Comparison of ENCODE assay signal across 10 mouse cellular contexts in the genomic region with DNA sequence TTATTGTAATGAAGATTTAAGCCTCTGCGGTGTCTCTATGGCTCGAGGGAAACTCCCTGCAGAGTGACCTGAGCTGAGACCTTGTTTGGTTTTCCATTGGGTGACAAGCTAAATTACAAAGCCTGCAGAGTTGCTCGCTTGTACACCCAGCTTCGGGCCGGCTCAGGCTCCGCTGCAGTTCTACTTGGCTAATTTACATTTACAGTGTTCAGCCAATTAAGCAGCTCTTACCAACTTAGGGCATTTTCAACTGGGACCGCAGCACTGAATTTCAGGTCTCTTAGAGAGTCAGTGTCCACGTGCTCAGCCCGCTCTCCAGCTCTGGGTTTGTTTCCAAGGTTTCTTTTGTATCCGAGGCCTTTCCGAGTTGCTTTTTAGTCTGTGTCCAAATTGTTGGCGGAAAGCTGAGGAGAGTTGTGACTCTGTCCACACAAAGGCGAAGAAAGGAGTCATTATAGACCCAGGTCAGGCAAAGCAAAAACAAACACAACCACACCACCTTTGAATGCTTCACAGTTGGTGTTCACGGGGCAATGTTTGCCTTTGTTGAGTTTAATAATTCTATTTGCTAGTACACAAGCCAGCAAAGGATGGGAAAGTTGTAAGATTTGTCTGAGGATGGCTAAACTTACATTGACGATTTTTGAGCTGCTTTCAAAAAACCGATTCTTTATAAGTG.
A peak's percentile ranks its signal among the peaks of the same experiment; 100 is the strongest.
DNase-seq lines count a peak whose midpoint lies in the region; ATAC-seq and TF ChIP-seq lines count a peak whose summit lies in the region.
"Had no signal": no experiment of that assay in that cellular context is flagged by ENCODE, and none has a peak within 500 bp of the region (broad histone marks: within the 10 kb centered on the region; RNA-seq: fewer than 3 reads in every experiment).

No protein-coding gene starts in this region.

- 9% methylated on average over 16 of the region's 16 CpGs for WGBS in forebrain, embryonic 12.5 days
- WGBS in midbrain, embryonic 14.5 days, result 10% methylated on average over 16 of the region's 16 CpGs

- H3K27me3 ChIP-seq in forebrain, embryonic 12.5 days, result peaks cover 54% of the 10 kb centered on the region
- H3K27me3 ChIP-seq in midbrain, embryonic 14.5 days (ENCODE audit: control insufficient read depth, insufficient read depth, low read length), result 0 out of 2 replicates have a peak, but pooled peaks cover 3% of the 10 kb centered on the region
- H3K27me3 ChIP-seq: liver, embryonic 15.5 days had no signal

- DNase-seq in brain, embryonic 14.5 days (ENCODE audit: low read depth), result peak; percentile 90
- DNase-seq in kidney, adult 9 months, result peak; percentile 19
- peak; percentile 70 for DNase-seq in midbrain, embryonic 14.5 days
- no peak for DNase-seq in c-Kit-positive CD71-positive TER-119-positive erythroid progenitor cells, embryonic 14.5 days (ENCODE audit: low spot score)
- no peak for DNase-seq in thymus, postnatal 14 days
- no peak for DNase-seq in ovary, adult 18-20 months (ENCODE audit: low spot score)
- no peak for DNase-seq in lung, adult 18-20 months
- DNase-seq: adrenal gland, postnatal 36 days had no signal

- H3K9me3 ChIP-seq in forebrain, embryonic 12.5 days, result no peaks in the 10 kb centered on the region
- no peaks in the 10 kb centered on the region for H3K9me3 ChIP-seq in midbrain, embryonic 14.5 days (ENCODE audit: control insufficient read depth, low read length)
- H3K9me3 ChIP-seq: liver, embryonic 15.5 days had no signal

- TF ChIP-seq POLR2A in brain, embryonic 14.5 days (IDR thresholded peaks at IDR 0.05; ENCODE audit: borderline replicate concordance, extremely low read depth, insufficient read depth, insufficient read length, poor library complexity, severe bottlenecking), result no peak

- peaks cover 5% of the 10 kb centered on the region for H3K36me3 ChIP-seq in forebrain, embryonic 12.5 days (replicated peaks)
- H3K36me3 ChIP-seq in midbrain, embryonic 14.5 days (ENCODE audit: control insufficient read depth, insufficient read depth, low read length), result peaks cover 9% of the 10 kb centered on the region
- H3K36me3 ChIP-seq: liver, embryonic 15.5 days had no signal

- no peak overlapping the region for H3K27ac ChIP-seq in forebrain, embryonic 12.5 days
- no peak overlapping the region for H3K27ac ChIP-seq in midbrain, embryonic 14.5 days (replicated peaks; ENCODE audit: low read depth, low read length)
- H3K27ac ChIP-seq: liver, embryonic 15.5 days had no signal

- TF ChIP-seq CTCF in brain, embryonic 14.5 days (IDR thresholded peaks at IDR 0.05; ENCODE audit: borderline replicate concordance, extremely low read depth, insufficient read depth, insufficient read length), result no peak

- peaks cover 26% of the 10 kb centered on the region for H3K4me1 ChIP-seq in forebrain, embryonic 12.5 days
- peaks cover 14% of the 10 kb centered on the region; the same call in 1 of the 2 replicates for H3K4me1 ChIP-seq in midbrain, embryonic 14.5 days (ENCODE audit: control insufficient read depth, insufficient read depth, low read length)
- H3K4me1 ChIP-seq: liver, embryonic 15.5 days had no signal

- H3K4me2 ChIP-seq in forebrain, embryonic 12.5 days, result peak overlapping the region; percentile 25
- no peak overlapping the region for H3K4me2 ChIP-seq in midbrain, embryonic 14.5 days (ENCODE audit: low read length)
- H3K4me2 ChIP-seq: liver, embryonic 15.5 days had no signal

- no peak overlapping the region for H3K4me3 ChIP-seq in forebrain, embryonic 12.5 days (replicated peaks)
- no peak overlapping the region for H3K4me3 ChIP-seq in midbrain, embryonic 14.5 days (replicated peaks; ENCODE audit: low read depth, low read length)
- H3K4me3 ChIP-seq: liver, embryonic 15.5 days had no signal

- H3K9ac ChIP-seq in forebrain, embryonic 12.5 days, result no peak overlapping the region
- no peak overlapping the region for H3K9ac ChIP-seq in midbrain, embryonic 14.5 days (replicated peaks; ENCODE audit: low read length)
- H3K9ac ChIP-seq: liver, embryonic 15.5 days had no signal

- ATAC-seq in forebrain, embryonic 12.5 days (ENCODE audit: low FRiP score), result peak; percentile 76
- ATAC-seq in midbrain, embryonic 14.5 days (ENCODE audit: low FRiP score, low TSS enrichment), result 0 out of 2 replicates have a peak, but pooled peaks have one; percentile 59

Comparison
In these comparisons a context has a peak if more than half of its experiments do, and no peak if none do; other contexts are left out.
1. DNase-seq: peak in brain, embryonic 14.5 days (single experiment), kidney, adult 9 months (single experiment) and midbrain, embryonic 14.5 days (single experiment); none in c-Kit-positive CD71-positive TER-119-positive erythroid progenitor cells, embryonic 14.5 days (single experiment), thymus, postnatal 14 days (single experiment), ovary, adult 18-20 months (single experiment) and lung, adult 18-20 months (0 of 2).